In the genomic region with DNA sequence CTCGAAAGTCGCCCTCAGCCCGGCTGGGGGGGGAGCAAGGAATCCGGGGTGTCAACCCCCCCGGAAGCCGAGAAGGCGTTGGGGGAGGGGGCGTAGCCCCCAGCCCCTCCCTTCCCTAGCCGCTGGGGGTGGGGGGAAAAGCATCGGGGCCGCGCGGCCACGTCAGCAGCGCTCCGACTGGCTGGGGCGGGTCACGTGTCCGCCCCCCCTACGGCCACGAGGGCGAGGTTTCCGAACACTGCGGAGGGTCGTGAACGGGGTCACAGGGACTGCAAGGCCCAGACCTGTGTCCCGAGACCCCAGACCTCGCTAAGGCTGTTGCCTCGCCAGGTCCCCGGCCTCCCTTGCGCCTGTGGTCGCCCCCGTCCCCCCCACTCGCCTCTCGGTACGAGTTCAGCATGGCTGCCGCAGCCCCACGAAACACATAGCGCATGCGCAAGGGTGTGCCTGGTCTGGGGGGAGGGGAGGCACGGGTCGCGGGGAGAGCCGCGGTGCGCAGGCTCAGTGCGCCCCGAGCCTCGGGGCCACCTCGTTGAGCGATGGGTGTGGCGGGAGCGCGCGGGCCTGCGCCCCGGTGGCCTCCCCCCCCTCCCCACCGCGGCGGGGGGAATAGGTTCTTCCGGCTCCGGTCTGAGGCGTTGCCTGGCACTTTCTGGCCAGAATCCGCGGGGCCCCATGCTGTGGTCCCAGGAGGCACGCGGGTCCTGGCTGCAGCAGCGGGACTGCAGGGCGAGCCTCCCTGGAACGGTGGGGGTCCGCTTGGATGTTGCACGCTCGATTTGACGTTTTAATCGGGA, we compare ENCODE assay signal across 8 mouse cellular contexts. TPM values are rescaled to one million over a fixed set of nuclear protein-coding genes. Genes with fewer than 3 reads are reported as not detected.
DNase-seq lines count a peak whose midpoint lies in the region; ATAC-seq lines count a peak whose summit lies in the region.

A gene (minus strand): TSS at position 447 of the 797 bp plus-strand sequence.

- no peaks in the 10 kb centered on the region for H3K9me3 ChIP-seq in embryonic facial prominence, embryonic 11.5 days (replicated peaks; ENCODE audit: control insufficient read depth, low read length)
- H3K9me3 ChIP-seq in midbrain, embryonic 11.5 days (ENCODE audit: control insufficient read depth, low read length): no peaks in the 10 kb centered on the region

- peak within 1 kb of the TSS; percentile 100 for H3K27ac ChIP-seq in embryonic facial prominence, embryonic 11.5 days (replicated peaks; ENCODE audit: low read depth, low read length)
- peak within 1 kb of the TSS; percentile 100 for H3K27ac ChIP-seq in midbrain, embryonic 11.5 days (ENCODE audit: low read depth, low read length)

- intact Hi-C loops in left cerebral cortex, postnatal 4 days (cut with DNase I): no loop called here

- H3K9ac ChIP-seq in embryonic facial prominence, embryonic 11.5 days (replicated peaks; ENCODE audit: low read length): peak within 1 kb of the TSS; percentile 98
- peak within 1 kb of the TSS; percentile 99 for H3K9ac ChIP-seq in midbrain, embryonic 11.5 days (ENCODE audit: low read length)

- peak; percentile 97 for DNase-seq in adrenal gland, postnatal 25 days
- DNase-seq in embryonic facial prominence, embryonic 11.5 days (ENCODE audit: low spot score): peak; percentile 98
- DNase-seq in kidney, adult 11 months: peak; percentile 97
- peak; percentile 98 for DNase-seq in left cerebral cortex, postnatal 4 days
- DNase-seq in midbrain, embryonic 11.5 days (ENCODE audit: low spot score, missing footprints): peak; percentile 99
- DNase-seq in right cerebral cortex, postnatal 4 days: peak; percentile 98
- DNase-seq in yolk sac, embryonic 10.5 days (ENCODE audit: low spot score): peak; percentile 98

- peak within 1 kb of the TSS; percentile 100 for H3K4me3 ChIP-seq in embryonic facial prominence, embryonic 11.5 days (ENCODE audit: low read depth, low read length)
- H3K4me3 ChIP-seq in midbrain, embryonic 11.5 days (ENCODE audit: low read depth, low read length): peak within 1 kb of the TSS; percentile 99

- H3K4me2 ChIP-seq in embryonic facial prominence, embryonic 11.5 days (ENCODE audit: low read depth, low read length): peak within 1 kb of the TSS; percentile 94
- peak within 1 kb of the TSS; percentile 97 for H3K4me2 ChIP-seq in midbrain, embryonic 11.5 days

- peak; percentile 37 for ATAC-seq in embryonic facial prominence, embryonic 11.5 days (replicated peaks; ENCODE audit: insufficient number of reproducible peaks, low FRiP score, low TSS enrichment, low read depth)
- ATAC-seq in granulocyte monocyte progenitor cell, adult 5-6 weeks (replicated peaks; ENCODE audit: poor library complexity, severe bottlenecking): peak; percentile 21
- peak; percentile 62 for ATAC-seq in midbrain, embryonic 11.5 days (ENCODE audit: low FRiP score)

- WGBS in embryonic facial prominence, embryonic 11.5 days: under 1% methylated on average over 57 of the region's 75 CpGs
- under 1% methylated on average over 61 of the region's 75 CpGs for WGBS in midbrain, embryonic 11.5 days

- no peaks in the 10 kb centered on the region for H3K4me1 ChIP-seq in embryonic facial prominence, embryonic 11.5 days (ENCODE audit: control insufficient read depth, insufficient read depth, low read length)
- peaks cover 14% of the 10 kb centered on the region for H3K4me1 ChIP-seq in midbrain, embryonic 11.5 days (ENCODE audit: control insufficient read depth, insufficient read depth, low read length)

- H3K36me3 ChIP-seq in embryonic facial prominence, embryonic 11.5 days (replicated peaks; ENCODE audit: control insufficient read depth, insufficient read depth, low read depth, low read length): peaks cover 5% of the 10 kb centered on the region
- peaks cover 7% of the 10 kb centered on the region; the same call in 1 of the 2 replicates for H3K36me3 ChIP-seq in midbrain, embryonic 11.5 days (ENCODE audit: control insufficient read depth, insufficient read depth, low read length)

- no peaks in the 10 kb centered on the region for H3K27me3 ChIP-seq in embryonic facial prominence, embryonic 11.5 days (ENCODE audit: control insufficient read depth, insufficient read depth, low read length)
- H3K27me3 ChIP-seq in midbrain, embryonic 11.5 days (ENCODE audit: control insufficient read depth, insufficient read depth, low read length): no peaks in the 10 kb centered on the region

RNA-seq across cellular contexts. Expression of the gene that starts here (rescaled TPM):
- total RNA-seq in adrenal gland, postnatal 25 days (2021): 209 and 233 TPM in 2 replicates
- polyA plus RNA-seq in embryonic facial prominence, embryonic 11.5 days (2014; fragmentation: Nextera tagmentation; extraction: Ambion mirVana): 95.9 and 114 TPM in 2 replicates
- 165 and 218 TPM in 2 replicates for total RNA-seq in granulocyte monocyte progenitor cell, adult 5-6 weeks (2014; fragmentation: Nextera tagmentation)
- total RNA-seq in granulocyte monocyte progenitor cell, adult 5-6 weeks (2017): 273 and 284 TPM in 2 replicates
- total RNA-seq in left cerebral cortex, postnatal 4 days (2021): 100 to 1,000 TPM; 247 to 267 TPM
- polyA plus RNA-seq in midbrain, embryonic 11.5 days (2014; fragmentation: Nextera tagmentation; extraction: Ambion mirVana): 98.7 and 99.2 TPM in 2 replicates

Comparison
In these comparisons a context has a peak if more than half of its experiments do, and no peak if none do; other contexts are left out.
1. Peak in every context shown above with its lines: DNase-seq, ATAC-seq, H3K4me3 ChIP-seq and H3K27ac ChIP-seq.